Mouse (Mus musculus) cerebellum, adult 2 months (tissue): Measurements from ENCODE around the gene Rplp1.

Source experiments
- CTCF ChIP-seq: fragments of 200-500 bp; IDR thresholded peaks from 2 replicates; pipeline ENCODE4 v1.5.1; 2011; ENCODE audit warnings: low read depth, mild to moderate bottlenecking, control low read depth, low read length, moderate library complexity, borderline replicate concordance; ENCODE audit not compliant: insufficient read depth
- POLR2A ChIP-seq: fragments of 200-500 bp; IDR thresholded peaks from 2 replicates; pipeline ENCODE4 v1.6.1; 2011; ENCODE audit warnings: low read length, control low read depth, borderline replicate concordance; ENCODE audit not compliant: insufficient read depth

DNA sequence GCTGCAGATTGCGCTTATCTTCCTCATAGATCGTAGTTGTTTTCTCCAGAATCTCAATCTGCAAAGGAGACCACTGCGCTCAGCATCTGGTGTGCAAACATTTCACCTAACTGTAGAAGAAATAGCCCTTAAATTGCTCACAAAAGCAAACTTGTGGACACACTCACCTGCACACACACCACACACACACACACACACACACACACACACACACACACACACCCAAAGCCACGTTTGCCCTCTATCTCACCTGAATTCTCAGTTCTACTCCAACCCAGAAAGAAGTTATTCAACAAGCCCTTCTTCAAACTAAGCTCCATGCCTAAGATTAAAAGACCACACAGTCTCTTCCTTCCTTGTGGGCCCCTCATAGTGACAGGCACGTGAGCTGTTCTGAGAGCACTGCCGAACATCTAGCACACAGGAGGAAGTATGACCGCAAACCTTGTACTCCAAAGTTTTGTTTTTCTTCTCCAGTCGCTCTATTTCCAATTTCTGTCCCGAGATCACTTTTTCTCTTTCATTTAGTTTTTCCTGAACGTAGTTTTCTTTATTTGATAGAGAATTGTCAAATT is 10.8 kb upstream of the Rplp1 start:
- TF ChIP-seq POLR2A: no peak
- no peak for TF ChIP-seq CTCF
